Mouse (Mus musculus) gastrocnemius, postnatal 25 days (tissue): ENCODE data around the gene Pigf. TPM values are rescaled to one million over a fixed set of nuclear protein-coding genes. Genes with fewer than 3 reads are reported as not detected.
A peak's percentile ranks its signal among the peaks of the same experiment; 100 is the strongest.
"Not testable (repeated sequence)": the region's sequence is repeated elsewhere in the genome, so short reads cannot be mapped to it uniquely, and the experiment has no call there.

Experiments used
- DNase-seq: peaks from one replicate; pipeline ENCODE4 v3.0.0; 2022
- long read RNA-seq, 2 experiments: library from polyadenylated mRNA; stranded (forward); transcript quantifications; one replicate each; pipeline ENCODE4 v2.0.0; 2021
- total RNA-seq, 2 experiments: library from RNA; stranded (reverse); gene quantifications; 1 replicate in 1 of 2; 2 replicates in 1 of 2; pipeline ENCODE4 v1.2.3; 2021

The Pigf gene
- total RNA-seq = 1 to 10 TPM; 1.6 to 1.8 TPM
- long read RNA-seq, experiment 1, partial matches to known transcripts = 0 of 1 reads
- long read RNA-seq, experiment 1, other reads (novel, unspliced or antisense) = 0 of 1 reads
- long read RNA-seq, experiment 2, partial matches to known transcripts = 0 of 1 reads
- long read RNA-seq, experiment 2, other reads (novel, unspliced or antisense) = 1 of 1 reads

- peak; percentile 96 for DNase-seq
These were observed at the start of gene Pigf, which contains the start of gene Cript for GRCm38 (mm10) chr17:87025269-87025949. Pigf (minus strand) TSS chr17:87025406. Cript (plus strand) TSS chr17:87025550.

- no peak for DNase-seq
These were observed 48.3 kb upstream of the Pigf start for GRCm38 (mm10) chr17:87073470-87073869.

GRCm38 (mm10) chr17:87072766-87073440 lies 47.7 kb upstream of the Pigf start:
- no peak for DNase-seq

- DNase-seq = not testable (repeated sequence)
These were observed 47.0 kb upstream of the Pigf start for GRCm38 (mm10) chr17:87072183-87072582.

- no peak for DNase-seq
These were observed 43.8 kb upstream of the Pigf start for GRCm38 (mm10) chr17:87068997-87069396.

GRCm38 (mm10) chr17:87063969-87064368 lies 38.8 kb upstream of the Pigf start:
- DNase-seq = no peak

- no peak for DNase-seq
These were observed 38.3 kb upstream of the Pigf start for GRCm38 (mm10) chr17:87063461-87063860.

GRCm38 (mm10) chr17:87062639-87063038 lies 37.4 kb upstream of the Pigf start:
- peak; percentile 13 for DNase-seq

- DNase-seq = peak; percentile 87
These were observed 32.5 kb upstream of the Pigf start for GRCm38 (mm10) chr17:87057486-87058266.

GRCm38 (mm10) chr17:87056761-87057160 lies 31.6 kb upstream of the Pigf start:
- no peak for DNase-seq

GRCm38 (mm10) chr17:87055663-87056062 lies 30.5 kb upstream of the Pigf start:
- DNase-seq = no peak

GRCm38 (mm10) chr17:87055051-87055459 lies 29.8 kb upstream of the Pigf start:
- DNase-seq = peak; percentile 50

- no peak for DNase-seq
These were observed 28.7 kb upstream of the Pigf start for GRCm38 (mm10) chr17:87053921-87054320.

- no peak for DNase-seq
These were observed 27.2 kb upstream of the Pigf start for GRCm38 (mm10) chr17:87052432-87052831.

- no peak for DNase-seq
These were observed 26.4 kb upstream of the Pigf start for GRCm38 (mm10) chr17:87051652-87052051.

GRCm38 (mm10) chr17:87050469-87051175 lies 25.4 kb upstream of the Pigf start:
- peak; percentile 19 for DNase-seq

- DNase-seq = no peak
These were observed 24.5 kb upstream of the Pigf start for GRCm38 (mm10) chr17:87049696-87050095.

- no peak for DNase-seq
These were observed 19.6 kb upstream of the Pigf start for GRCm38 (mm10) chr17:87044796-87045195.

- DNase-seq = peak; percentile 74
These were observed 19.2 kb upstream of the Pigf start for GRCm38 (mm10) chr17:87044364-87044763.

- DNase-seq = no peak
These were observed 16.5 kb upstream of the Pigf start for GRCm38 (mm10) chr17:87041739-87042138.

- no peak for DNase-seq
These were observed 13.3 kb upstream of the Pigf start for GRCm38 (mm10) chr17:87038496-87038895.
